Mouse (Mus musculus) bone marrow macrophage, adult 2 months (primary cell): ENCODE measurements around the gene Gm17018. TPM values are rescaled to one million over a fixed set of nuclear protein-coding genes. Genes with fewer than 3 reads are reported as not detected.

Experiments
- H3K27ac ChIP-seq: 2 replicates; pipeline ENCODE4 v1.5.1; 2012; ENCODE audit warnings: low read depth, low read length; ENCODE audit not compliant: insufficient read depth
- H3K4me1 ChIP-seq: 2 replicates; pipeline ENCODE4 v1.6.1; 2012; ENCODE audit warnings: low read length; ENCODE audit not compliant: control insufficient read depth, insufficient read depth
- H3K4me3 ChIP-seq: 2 replicates; pipeline ENCODE4 v1.5.1; 2012; ENCODE audit warnings: mild to moderate bottlenecking, low read length, moderate library complexity; ENCODE audit not compliant: insufficient read depth
- CTCF ChIP-seq: IDR thresholded peaks from 2 replicates; pipeline ENCODE4 v1.5.1; 2012; ENCODE audit warnings: low read depth, mild to moderate bottlenecking, low read length, moderate library complexity
- POLR2A ChIP-seq: IDR thresholded peaks from 2 replicates; pipeline ENCODE4 v1.6.1; 2012; ENCODE audit warnings: mild to moderate bottlenecking, low read depth, low read length, borderline replicate concordance
- polyA plus RNA-seq: library from polyadenylated mRNA; stranded (reverse); fragments of >200 nt; gene quantifications from 2 replicates; pipeline ENCODE4 v1.2.4, GENCODE M21; 2012; ENCODE audit not compliant: missing spikeins, insufficient read depth, insufficient read length

Gm17018 gene
- polyA plus RNA-seq, 1 experiment, result 35.3 TPM

DNA sequence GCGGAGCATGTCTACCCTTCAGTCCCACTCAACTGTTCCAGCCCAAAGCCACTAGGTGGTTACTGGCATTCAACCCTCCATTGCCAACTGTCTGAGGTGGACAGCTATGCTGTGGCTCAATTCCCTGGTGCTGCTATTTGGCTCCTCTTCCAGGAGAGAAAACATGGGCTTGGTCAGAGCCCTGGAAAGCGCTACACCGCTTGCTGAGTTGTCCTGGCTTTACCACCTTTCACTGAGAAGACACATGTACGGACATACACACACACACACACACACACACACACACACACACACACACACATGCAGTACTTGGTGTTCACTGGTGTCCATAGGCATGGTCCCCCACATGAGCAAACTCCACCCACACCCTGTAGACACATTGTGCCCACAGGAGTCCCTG lies 46.3 kb downstream of the Gm17018 start:
- no peak overlapping the region for H3K4me3 ChIP-seq
- no peaks in the 10 kb centered on the region for H3K4me1 ChIP-seq
- no peak overlapping the region for H3K27ac ChIP-seq
- no peak for TF ChIP-seq CTCF
- TF ChIP-seq POLR2A, result no peak

GRCm38 (mm10) chr19:45607479-45607878 lies 47.1 kb downstream of the Gm17018 start:
- no peak overlapping the region for H3K27ac ChIP-seq

GRCm38 (mm10) chr19:45608648-45609339 lies 48.4 kb downstream of the Gm17018 start:
- Histone ChIP-seq H3K4me1 (no peaks in the 10 kb centered on the region), H3K27ac (no peak overlapping the region), H3K4me3 (no peak overlapping the region)
- no peak for TF ChIP-seq CTCF
- TF ChIP-seq POLR2A, result no peak

More at GRCm38 (mm10) chr19:45607479-45607878, 47.1 kb downstream of the Gm17018 start:
- Histone ChIP-seq H3K4me1 (no peaks in the 10 kb centered on the region), H3K4me3 (no peak overlapping the region)
- TF ChIP-seq CTCF (no peak), POLR2A (no peak)

DNA sequence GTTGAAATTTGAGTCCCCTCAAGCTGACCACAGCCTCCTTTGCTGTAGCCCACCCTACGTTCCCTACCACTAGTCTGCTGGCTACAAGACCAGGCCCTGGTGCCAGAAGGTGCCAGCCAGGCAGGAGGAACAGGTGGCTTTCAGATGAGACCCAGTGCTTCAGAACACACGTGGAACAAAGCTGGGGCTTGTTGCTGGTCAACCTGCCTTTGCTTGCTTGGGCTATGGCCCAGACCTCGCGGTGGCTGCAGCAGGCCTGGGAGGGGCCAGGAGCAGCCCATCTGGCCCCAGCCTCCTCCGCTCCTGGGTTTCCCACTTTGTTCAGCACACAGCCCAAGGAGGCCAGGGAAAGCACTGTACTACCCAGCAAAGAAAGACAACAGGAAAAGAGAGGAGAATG lies 50.4 kb downstream of the Gm17018 start:
- no peak overlapping the region for H3K27ac ChIP-seq
- no peaks in the 10 kb centered on the region for H3K4me1 ChIP-seq
- no peak overlapping the region for H3K4me3 ChIP-seq
- TF ChIP-seq CTCF (no peak), POLR2A (no peak)

DNA sequence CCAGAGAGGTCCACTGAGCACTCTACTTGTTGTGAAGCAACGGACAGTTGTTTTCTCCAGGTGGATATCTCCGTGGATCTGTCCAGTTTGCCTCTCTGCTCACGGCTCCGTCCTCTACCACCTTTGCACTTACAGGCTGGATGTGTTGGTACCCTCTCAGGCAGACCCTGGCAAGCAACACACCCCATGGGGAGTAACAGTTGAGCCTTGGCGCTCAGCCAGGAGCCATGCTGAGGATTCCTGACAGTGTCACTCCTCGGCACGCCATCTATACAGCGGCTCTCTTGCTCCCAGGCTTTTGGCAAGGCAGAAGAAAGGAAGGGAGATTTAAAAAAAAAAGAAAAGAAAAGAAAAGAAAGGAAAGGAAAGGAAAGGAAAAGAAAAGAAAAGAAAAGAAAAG lies 54.0 kb downstream of the Gm17018 start:
- no peak overlapping the region for H3K27ac ChIP-seq
- TF ChIP-seq POLR2A, result no peak
- no peak for TF ChIP-seq CTCF
- H3K4me3 ChIP-seq, result no peak overlapping the region
- no peaks in the 10 kb centered on the region for H3K4me1 ChIP-seq

GRCm38 (mm10) chr19:45614928-45615327 lies 54.5 kb downstream of the Gm17018 start:
- no peak overlapping the region for H3K27ac ChIP-seq
- no peak overlapping the region for H3K4me3 ChIP-seq
- TF ChIP-seq POLR2A, result no peak
- TF ChIP-seq CTCF, result no peak
- no peaks in the 10 kb centered on the region for H3K4me1 ChIP-seq

- no peak overlapping the region for H3K27ac ChIP-seq
- no peak for TF ChIP-seq POLR2A
- no peak for TF ChIP-seq CTCF
- H3K4me3 ChIP-seq, result no peak overlapping the region
- no peaks in the 10 kb centered on the region for H3K4me1 ChIP-seq
These were observed 55.2 kb downstream of the Gm17018 start for GRCm38 (mm10) chr19:45615415-45616213.

- Histone ChIP-seq H3K27ac (no peak overlapping the region), H3K4me3 (no peak overlapping the region), H3K4me1 (no peaks in the 10 kb centered on the region)
- TF ChIP-seq POLR2A (no peak), CTCF (no peak)
These were observed 55.8 kb downstream of the Gm17018 start for GRCm38 (mm10) chr19:45616214-45616518.

GRCm38 (mm10) chr19:45616735-45617134 lies 56.3 kb downstream of the Gm17018 start:
- Histone ChIP-seq H3K27ac (no peak overlapping the region), H3K4me3 (no peak overlapping the region), H3K4me1 (no peaks in the 10 kb centered on the region)
- no peak for TF ChIP-seq CTCF
- TF ChIP-seq POLR2A, result no peak

- Histone ChIP-seq H3K27ac (no peak overlapping the region), H3K4me3 (no peak overlapping the region), H3K4me1 (no peaks in the 10 kb centered on the region)
- no peak for TF ChIP-seq POLR2A
- no peak for TF ChIP-seq CTCF
These were observed 57.8 kb downstream of the Gm17018 start for GRCm38 (mm10) chr19:45618184-45618583.
